Mouse (Mus musculus) 416B (cell line): ENCODE data around the gene Rnf141.

ENCODE experiments used
- DNase-seq: peaks from one replicate; pipeline ENCODE4 v3.0.0; 2011; ENCODE audit warnings: low read depth

Rnf141 gene

DNA sequence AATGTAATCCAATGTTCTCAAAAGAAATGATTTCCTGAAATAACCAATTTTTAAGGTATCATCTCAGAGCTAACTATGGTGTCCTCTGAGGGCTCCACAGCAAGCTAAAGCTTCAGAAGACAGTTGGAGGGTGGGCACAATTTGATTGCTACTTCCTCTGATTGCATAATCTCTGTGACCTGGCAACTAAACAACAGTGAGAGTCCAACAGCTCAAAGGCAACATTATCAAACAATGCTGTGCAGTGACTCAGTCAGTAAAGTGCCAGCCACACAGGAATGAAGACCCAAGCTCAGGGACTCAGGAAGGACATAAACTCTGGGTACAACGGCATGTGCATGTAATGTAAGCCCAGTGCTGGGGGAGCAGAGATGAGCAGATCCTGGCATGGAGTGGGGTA, 11.2 kb downstream of the Rnf141 start:
- DNase-seq, result peak; percentile 76

DNA sequence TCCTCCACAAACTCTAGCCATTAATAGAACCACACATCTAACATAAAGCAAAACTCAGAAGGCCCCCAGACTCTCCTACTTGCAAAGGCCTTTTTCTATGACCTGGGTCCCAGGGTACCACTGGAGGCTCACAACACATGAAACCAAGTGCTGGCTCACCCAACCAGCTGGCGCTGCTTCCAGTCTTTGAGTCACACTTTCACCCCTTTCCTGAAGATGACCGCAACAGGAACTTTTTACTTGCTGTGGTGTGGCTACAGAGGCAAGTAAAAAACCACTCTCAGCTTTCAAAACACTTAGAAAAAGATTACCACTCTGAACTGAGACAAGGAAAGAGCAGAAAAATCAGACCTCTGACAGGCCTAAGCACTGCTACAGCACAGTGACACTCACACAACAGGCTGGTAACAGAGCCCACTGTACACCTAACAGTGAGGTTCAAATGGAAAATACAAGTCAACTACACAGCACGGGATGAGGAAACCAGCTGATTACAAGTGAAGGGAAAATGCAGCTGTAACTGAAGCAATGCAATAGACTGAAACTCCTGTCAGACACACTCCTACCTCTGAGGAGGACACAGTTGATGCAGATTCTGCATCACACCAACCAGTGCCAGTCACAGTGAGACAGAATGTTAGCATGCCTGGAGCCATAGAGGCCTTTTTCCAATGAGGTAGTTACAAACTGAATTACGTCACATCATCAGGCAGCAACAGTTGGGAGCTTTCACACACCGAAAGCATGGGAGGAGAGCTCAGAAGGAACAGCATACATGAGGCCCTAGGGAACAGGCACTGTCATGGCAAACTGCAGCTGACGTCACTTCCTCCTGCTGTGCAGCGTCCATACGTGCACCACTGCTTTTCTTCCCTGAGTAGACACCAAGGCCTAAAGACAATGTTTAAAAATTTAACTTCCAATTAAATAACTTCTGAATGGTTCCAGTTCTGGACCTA, 20.0 kb downstream of the Rnf141 start:
- peak; percentile 98 for DNase-seq

DNA sequence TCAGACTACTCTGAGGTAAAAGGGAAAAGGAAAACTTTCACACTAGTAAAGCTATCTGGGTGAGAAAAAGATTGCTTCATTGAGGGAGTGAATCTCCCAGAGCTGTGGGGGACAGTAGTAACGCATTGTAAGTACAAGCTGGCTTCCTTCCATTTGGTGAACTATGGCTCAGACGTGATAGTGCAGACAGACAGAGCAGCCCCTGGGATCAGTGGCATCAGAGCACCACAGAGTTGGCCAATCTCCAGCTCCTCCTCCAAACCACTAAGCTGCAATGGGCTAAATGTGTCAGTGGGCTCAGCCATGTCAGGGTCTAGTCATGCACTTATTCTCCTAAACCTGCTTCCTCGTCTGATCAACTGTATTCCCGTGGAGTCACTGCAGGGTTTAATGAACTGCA, 20.7 kb downstream of the Rnf141 start:
- DNase-seq, result peak; percentile 97

DNA sequence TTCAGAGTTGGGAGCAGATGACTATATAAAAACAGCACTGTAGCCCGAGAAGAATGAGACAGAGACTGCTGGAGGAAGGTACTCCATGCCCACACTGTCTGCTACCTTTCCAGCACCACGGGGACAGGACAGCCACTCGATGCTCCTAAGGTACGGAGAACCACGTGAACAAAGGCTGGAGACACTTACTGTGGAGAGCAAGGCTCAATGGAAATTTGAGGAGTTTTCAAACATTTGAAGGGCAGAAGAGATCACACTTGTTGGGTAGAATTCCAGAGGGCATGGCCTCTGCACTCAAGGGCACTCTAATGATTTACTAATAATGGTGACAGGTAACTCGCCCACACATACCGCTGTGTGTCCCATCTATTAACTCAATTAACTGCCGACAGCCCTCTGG, 21.2 kb downstream of the Rnf141 start:
- DNase-seq, result no peak

DNA sequence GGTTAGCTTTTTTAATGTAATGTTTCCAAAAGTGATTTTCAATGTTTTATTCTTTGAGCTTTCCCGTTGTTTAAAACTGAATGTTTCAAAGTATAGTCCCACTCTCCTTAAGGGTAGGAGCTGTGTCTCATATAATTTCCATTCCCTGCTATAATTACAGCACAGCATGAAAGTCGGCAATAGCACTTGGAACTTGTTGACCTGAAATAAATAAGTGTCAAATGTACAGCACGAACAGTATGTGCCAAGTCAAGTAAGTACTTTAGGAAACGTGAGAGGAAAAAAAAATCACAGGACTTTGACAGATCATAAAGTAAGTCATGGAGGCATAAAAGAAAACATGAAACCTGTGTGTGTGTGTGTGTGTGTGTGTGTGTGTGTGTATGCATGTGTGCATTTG, 22.2 kb downstream of the Rnf141 start:
- no peak for DNase-seq

DNA sequence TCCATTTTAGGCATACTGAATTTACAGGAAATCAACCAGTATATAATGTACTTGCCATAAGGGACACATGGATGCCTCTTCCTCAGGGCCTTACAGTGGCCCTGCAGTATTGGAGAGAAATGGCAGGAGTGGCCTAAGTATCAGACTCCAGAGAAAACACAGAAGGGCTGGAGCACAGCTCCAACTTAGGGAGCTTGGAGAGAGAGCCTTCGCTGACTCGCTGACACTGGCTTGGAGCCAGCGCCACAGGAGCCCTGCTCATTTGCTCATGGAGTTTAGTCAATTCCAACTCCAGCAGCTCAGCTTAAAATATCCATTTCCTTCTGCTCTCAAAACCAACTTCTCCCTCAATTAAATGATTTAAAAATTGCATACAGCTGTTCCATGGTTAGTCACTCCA, 22.6 kb downstream of the Rnf141 start:
- DNase-seq, result peak; percentile 47

DNA sequence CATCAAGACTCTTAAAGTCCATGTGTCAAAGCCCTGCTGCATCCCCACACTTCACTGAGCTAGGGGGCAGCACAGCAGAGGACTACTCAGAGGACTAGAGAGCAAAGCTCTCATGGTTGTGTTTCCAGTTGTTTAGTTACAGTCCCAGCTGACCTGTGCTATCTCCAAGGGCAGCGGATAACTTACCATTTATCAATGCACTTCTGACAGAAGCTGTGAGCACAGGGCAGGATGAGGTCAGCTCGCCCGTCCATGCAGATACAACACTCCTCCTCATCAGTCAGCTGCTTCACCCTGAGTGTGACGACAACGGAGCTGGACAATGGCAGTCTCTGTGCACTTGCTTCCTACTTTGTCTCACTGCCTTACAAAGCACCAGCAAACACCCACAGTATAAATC, 23.2 kb downstream of the Rnf141 start:
- DNase-seq, result no peak

DNA sequence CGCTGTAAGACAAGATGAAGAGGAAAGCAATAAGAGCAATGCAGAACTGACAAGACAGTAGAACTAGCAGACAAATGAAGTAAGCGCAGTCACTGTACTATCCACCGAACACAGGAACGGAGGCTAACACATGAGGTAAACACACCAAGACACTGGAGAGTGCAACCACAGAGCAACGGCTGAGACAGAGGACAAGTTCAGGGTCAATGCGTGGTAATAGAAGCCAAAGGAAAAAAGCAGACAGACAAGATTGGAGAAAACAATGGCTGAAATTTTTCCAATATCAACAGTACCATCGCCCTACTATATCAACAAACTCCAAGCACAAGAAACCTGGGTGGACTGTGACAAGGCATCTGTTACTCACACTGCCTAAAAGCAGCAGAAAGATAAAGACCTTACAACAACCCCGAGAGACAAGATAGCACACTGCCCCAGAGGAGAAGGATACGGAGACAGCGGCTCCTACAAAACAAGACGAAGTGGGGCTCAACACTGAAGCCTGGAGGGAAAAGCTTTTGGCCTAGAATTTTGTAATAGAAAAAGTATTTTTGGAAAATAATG, 25.4 kb downstream of the Rnf141 start:
- peak; percentile 34 for DNase-seq

DNA sequence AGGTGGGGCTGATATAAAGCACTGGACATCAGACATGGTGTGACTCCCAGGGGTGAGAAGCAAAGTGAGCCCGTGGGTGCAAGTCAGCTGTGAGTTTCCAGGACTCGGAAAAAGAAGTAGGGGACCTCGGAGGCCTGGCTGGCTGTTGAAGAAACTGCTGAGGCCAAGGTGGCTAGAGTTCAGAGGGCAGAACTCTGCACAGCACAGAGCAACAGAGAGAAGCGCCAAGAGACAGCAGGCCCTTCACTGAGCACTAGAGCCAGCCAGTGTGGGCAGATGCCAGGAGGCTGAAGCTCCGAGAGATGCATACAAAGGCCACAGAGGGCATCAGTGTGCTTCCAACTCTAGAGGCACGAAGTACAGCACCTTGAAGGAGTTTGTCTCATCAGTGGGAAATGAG, 26.1 kb downstream of the Rnf141 start:
- peak; percentile 20 for DNase-seq

DNA sequence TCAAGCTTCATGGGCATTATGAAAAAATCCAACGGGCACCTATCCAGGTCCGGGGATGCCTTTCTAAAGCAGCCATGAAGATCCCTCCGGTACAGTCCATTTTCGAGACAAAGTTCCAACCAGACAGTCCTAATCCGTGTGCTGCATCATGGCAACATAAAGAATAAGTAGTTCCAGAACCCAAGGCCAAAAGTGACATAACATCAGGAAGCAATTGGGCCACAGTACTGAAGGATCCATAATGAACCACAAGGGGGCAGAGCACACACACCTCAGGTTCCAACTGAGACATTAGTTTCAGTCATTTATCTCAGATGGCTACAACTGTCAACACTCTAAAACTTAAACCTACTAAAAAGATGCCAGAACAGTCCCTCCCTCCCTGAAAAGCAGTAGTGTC, 28.2 kb downstream of the Rnf141 start:
- DNase-seq, result peak; percentile 75

DNA sequence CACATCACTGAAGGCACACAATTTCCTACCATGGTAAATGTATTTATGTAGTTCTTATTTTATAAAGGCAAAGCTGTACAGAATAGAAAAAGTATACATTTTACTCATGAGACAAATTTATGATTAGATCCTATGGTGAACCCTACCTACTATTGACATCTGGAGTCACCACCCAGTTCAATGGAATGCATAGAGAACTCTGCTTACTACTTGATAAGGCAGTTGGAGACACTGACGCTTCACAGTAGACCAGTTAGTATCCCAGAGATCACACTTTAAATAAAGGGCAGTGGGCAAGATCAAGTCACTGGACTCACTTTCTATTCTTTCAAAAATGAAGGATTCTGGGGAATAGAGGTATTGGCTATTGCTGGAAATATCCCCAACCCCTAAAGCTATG, 30.3 kb downstream of the Rnf141 start:
- DNase-seq, result no peak

DNA sequence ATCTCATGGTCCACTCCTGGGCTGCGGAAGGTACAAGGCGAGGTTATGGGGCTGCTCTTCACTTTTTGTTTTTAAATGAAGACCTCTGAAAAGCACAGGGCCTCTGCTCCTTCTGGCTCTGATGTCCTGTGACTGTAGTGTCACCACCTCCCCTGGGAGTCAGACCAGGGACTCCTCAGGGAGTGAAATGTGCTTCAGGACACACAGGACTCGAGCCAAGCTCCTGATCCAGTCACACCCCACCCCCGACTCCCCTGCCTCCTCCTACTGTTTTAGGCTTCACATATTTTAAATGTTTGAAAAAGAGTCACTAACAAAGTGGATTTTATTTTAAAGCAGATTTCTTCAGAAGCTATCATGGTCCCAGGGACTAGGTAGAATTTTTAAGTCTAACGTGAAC, 32.7 kb downstream of the Rnf141 start:
- no peak for DNase-seq

DNA sequence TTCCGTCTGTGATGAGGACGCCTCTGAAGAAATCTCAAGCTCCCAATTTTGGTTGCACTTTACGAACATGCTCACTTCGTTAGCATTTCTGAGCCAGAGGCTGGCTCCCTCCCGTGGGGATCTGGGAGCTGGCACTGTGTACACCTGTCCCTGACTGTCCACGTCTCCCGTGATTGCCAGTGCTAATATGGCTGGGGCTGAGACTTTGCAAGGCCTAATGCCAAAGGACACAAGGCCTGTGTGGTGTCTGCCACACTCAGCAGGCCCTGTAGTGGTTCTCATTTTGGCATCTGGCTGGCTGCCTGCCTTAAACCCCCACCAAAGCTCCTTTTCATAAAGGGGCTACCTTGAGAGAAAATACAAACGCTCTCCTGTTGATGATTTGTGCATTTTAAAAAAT, 33.3 kb downstream of the Rnf141 start:
- no peak for DNase-seq

DNA sequence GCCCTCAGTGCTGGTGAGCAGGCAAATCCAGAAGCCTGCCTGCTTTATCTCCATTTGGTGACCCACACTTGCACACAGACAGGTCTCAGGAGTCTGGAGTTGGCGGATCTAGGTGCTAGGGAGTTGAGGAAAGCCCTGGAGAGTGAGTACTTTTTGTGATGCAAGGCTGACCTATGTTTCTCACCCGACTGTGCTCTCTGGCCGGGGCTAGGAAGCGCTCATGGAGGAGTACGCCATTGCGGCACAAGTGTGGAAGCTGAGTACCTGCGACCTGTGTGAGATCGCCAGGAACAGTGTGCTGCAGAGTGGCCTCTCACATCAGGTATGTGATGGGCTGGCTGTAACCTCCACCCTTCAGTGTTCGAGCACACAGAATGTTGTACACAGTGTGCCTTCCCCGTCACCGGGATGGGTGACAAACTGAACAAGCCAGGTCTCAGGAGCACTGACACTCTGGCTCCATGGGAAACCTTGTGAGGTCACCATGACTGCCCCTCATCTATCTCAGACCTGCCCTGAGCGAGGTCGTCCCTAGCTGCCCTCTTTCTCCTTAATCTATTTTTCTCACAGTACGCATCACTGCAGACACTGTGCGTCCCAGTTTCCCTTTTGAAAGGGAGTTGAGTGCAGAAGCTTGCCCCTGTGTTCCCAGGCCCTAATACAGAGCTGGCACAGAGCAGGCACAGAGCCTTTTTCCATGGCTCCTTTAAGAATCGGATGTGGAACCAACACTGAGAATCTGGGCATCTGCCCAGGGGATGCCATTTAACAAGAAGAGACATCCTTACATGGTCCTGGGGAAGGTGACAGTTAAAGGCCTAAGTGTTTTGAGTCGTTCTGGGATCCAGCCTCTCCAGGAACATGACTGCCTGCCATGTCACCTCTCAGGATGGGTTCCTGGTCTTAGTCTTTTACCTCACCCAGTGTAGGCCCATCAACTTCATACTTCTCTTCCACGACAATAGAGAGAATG, 34.4 kb downstream of the Rnf141 start:
- no peak for DNase-seq

DNA sequence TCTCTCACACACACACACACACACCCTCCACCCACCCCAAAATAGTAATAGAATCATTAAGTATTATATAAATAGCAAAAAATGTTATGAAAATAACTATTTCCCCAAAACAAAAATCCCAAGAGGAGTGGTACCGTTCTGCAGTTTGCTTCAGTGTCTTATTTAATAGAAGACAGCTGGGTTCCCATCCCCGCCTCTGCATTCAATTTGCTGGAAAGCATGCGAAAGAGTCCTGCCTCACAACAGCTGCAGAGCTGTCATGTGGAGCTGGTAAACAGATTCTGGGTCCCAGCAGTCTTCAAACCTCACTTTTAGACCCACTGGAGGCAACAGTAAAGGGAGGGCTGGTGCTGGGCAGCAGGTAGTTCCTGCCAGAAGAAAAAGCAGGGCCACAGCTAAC, 35.3 kb downstream of the Rnf141 start:
- no peak for DNase-seq

DNA sequence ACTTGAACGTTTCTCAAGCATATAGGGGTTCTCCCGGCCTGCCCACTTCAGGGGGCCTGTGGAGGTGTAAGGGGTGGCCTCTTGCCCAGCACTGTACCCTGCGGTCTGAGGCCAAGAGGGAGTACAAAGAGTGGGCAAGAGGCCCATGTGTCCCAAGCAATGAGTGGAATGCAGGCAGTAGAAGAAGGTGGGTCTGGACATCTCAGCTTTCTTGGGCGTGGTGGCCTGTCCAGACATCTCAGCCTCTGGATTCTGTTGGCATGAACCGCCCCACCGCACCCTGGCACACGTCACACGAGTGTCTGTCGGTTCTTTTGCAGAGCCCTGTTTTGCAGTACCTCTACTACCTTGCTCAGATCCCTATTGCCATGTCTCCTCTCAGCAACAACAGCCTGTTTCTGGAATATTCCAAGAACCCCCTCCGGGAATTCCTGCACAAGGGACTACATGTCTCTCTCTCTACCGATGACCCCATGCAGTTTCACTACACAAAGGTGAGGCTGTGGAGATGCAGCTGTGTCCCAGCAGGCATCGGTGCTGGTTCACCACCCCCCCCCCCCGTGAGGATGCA, 36.7 kb downstream of the Rnf141 start:
- no peak for DNase-seq

DNA sequence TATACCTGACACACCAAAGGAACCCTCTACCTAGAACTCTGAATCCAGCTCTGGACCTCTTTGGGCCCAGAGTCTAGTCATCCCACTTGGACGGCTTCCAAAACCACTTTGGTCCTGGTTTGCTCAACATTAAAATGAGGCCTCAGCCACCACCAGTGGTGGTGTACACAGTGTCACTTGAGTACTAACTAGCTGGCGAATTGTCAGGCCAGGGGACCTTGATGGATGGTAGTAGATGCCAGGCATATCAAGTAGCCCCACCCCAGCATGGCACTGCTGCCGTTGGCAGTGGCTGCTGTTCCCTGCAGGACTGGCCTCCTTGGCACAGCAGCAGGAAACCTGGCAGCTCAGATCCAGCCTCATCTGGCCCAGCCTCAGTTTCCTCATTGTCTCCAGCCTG, 40.0 kb downstream of the Rnf141 start:
- DNase-seq, result peak; percentile 68

DNA sequence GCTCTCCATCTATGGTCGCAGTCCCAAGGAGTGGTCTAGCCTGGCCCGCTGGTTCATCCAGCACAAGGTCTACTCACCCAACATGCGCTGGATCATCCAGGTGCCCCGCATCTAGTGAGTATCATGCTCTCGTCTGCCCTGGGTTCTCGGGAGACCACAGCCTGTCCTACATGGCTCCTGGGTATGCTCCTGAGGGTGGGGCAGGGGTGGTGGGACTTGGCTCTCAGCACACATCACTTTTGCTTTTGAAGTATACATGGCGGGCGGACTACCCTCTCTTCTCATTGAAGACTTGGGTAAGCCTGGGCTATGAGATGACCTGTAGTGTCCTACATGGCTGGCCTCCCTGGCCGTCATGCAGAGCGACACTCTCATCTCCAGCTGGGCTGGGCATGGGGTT, 41.1 kb downstream of the Rnf141 start:
- no peak for DNase-seq

DNA sequence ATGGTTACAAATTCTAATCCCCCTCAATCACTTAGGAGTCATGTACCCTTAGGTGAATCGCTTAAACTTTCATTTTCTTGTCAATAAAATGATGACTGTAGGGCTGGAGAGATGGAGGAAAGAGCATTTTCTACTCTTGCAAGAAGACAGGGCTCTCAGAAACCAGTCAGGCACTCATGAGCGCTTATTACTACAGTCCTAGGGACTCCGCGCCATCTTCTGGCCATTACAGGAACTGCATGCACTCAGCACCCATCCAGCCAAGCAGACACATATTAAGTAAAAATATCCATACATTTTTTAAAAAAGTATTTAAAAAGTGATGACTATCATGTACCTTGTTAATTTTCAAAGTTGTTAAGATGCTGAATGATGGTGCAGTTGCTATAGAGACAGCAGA, 43.2 kb downstream of the Rnf141 start:
- DNase-seq, result peak; percentile 80

DNA sequence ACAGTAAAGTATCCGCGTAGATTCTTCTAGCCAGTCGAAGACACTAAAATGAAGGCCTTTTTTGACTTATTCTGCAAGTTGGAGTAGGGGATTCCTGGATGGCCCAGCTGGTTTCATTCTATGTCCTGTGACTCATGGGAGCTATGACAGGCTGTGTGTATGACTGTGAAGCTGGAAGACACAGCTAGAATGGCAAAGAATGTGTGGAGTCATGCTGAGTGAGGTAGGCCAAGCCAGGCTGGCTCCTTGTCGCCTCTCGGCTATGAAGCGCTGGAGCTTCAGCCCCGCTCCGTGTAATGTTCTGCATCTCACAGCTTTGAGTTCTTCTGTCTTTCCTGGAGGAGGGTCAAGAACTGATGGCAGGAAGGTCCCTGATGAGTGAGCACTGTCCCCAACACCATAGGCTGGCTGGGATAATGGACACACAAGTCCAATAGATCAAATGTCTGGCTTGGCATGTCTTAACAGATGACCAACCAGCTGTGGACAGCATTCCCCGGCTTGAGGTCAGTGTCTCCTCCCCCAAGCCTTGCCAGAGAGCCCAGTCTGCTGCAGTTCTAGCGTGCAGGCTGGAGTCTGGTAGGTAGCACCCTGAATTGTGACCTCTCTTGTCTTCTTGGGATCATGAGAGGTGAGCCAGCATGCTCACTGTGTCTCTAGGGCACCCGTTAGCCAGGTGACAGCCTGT, 46.4 kb downstream of the Rnf141 start:
- peak; percentile 17 for DNase-seq

DNA sequence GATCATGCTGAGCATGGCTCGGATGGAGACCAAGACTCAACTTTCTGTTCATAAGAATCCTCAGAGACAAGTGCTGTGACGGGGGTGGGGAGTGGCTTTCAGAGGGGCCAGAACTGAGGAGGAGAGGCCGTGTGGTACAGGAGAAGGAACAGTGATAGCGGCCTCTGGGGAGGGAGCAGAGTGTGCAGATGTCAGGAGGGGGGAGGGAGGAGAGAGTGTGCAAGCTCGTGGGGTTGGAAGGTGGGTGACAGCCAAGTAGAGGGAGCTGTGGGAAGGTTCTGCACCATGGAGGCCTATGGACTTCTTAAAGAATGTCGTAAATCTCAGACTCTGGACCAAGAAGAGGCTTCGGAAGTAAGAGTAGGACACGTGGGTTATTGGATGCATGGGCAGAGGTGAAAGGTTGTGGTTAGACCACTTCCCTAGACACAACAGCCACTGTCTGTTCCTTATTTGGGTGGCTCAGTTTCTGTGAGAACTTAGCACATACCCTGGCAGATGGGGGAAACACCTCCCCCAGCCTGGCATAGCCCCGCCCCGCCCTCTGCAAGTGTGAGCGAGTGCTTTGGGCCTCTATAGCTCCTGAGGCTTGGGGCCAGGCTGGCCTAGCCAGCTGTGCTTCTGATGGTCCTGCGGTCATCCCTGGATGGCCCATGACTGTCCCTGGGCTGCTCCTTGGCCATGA, 47.7 kb downstream of the Rnf141 start:
- DNase-seq, result peak; percentile 83
